Mouse (Mus musculus): ENCODE results near the gene Gpr25. TPM values are rescaled to one million over a fixed set of nuclear protein-coding genes. Genes with fewer than 3 reads are reported as not detected.

Gpr25 gene
- total and polyA plus RNA-seq, 3 experiments = not detected

DNA sequence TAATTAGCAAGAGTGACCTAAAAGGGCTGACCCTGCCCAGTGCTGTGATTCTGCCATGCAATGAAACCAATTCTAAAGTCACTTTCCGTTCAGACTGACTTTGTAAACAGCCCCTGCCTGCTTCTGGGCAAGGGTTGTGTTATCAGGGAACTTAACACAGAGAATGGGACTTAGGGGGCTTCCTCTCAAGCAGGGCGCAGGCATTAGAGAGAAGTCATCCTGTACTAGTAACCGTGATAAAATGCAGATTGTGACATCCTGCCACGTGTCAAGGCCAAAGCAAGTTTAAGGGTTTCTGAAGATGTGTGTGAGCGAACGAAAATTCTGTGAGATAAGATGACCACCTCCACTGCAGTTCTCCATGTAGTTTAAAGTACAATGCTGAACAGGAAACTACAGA is 5.5 kb upstream of the Gpr25 start:
- Histone ChIP-seq H3K27ac (ENCODE audit: control insufficient read depth, low read depth, low read length) (no peak overlapping the region), H3K79me2 (ENCODE audit: control insufficient read depth, insufficient read depth, low read length, poor library complexity) (no peaks in the 10 kb centered on the region), H3K27me3 (ENCODE audit: control insufficient read depth in 1 of 2, insufficient read depth in 2 of 2, low read length in 2 of 2) (no peaks in the 10 kb centered on the region), H3K9ac (ENCODE audit: control insufficient read depth, low read depth, low read length, poor library complexity, severe bottlenecking) (no peak overlapping the region), H3K9me3 (replicated peaks; ENCODE audit: insufficient read depth, low read length) (no peaks in the 10 kb centered on the region), H3K36me3 (ENCODE audit: control insufficient read depth in 1 of 2, insufficient read depth in 2 of 2, low read length in 2 of 2) (peaks cover 0 to 6% of the 10 kb centered on the region in 2 experiments; a peak in 2 of 4 replicates), H3K4me1 (ENCODE audit: control insufficient read depth in 1 of 2, insufficient read depth in 2 of 2, low read length in 2 of 2) (peaks cover 2 to 14% of the 10 kb centered on the region in 2 experiments; a peak in 3 of 4 replicates), H3K4me3 (ENCODE audit: control insufficient read depth in 1 of 2, insufficient read depth in 1 of 2, low read depth in 2 of 2, low read length in 2 of 2) (no peak overlapping the region)
- TF ChIP-seq NELFE (IDR thresholded peaks at IDR 0.05; ENCODE audit: low read depth, low read length) = no peak
- TF ChIP-seq ZMIZ1 (IDR thresholded peaks at IDR 0.05; ENCODE audit: low read depth, low read length) = no peak
- no peak for TF ChIP-seq BHLHE40 (IDR thresholded peaks at IDR 0.05; ENCODE audit: borderline replicate concordance, low read depth, low read length)
- TF ChIP-seq TCF12 (IDR thresholded peaks at IDR 0.05; ENCODE audit: low read depth, low read length) = no peak
- no peak for TF ChIP-seq KAT2A (conservative IDR thresholded peaks at IDR 0.05; ENCODE audit: low read depth, low read length)
- no peak for TF ChIP-seq MYC (IDR thresholded peaks at IDR 0.05; ENCODE audit: low read depth, low read length)
- no peak for TF ChIP-seq MYB (IDR thresholded peaks at IDR 0.05; ENCODE audit: low read depth, low read length)
- TF ChIP-seq CHD2 (IDR thresholded peaks at IDR 0.05; ENCODE audit: low read length) = no peak
- TF ChIP-seq ZC3H11A (IDR thresholded peaks at IDR 0.05; ENCODE audit: low read depth, low read length) = no peak
- no peak for TF ChIP-seq ZKSCAN1 (IDR thresholded peaks at IDR 0.05; ENCODE audit: low read depth, low read length)
- TF ChIP-seq TAL1 (IDR thresholded peaks at IDR 0.05; ENCODE audit: low read length) = no peak
- TF ChIP-seq CHD1 (IDR thresholded peaks at IDR 0.05; ENCODE audit: low read depth, low read length) = no peak
- no peak for TF ChIP-seq MAFK (IDR thresholded peaks at IDR 0.05; ENCODE audit: borderline replicate concordance, low read depth, low read length)
- no peak for TF ChIP-seq CTCF (IDR thresholded peaks at IDR 0.05 in 2 of 3, conservative IDR thresholded peaks at IDR 0.05 in 1 of 3; ENCODE audit: control insufficient read depth in 1 of 3, insufficient read depth in 1 of 3, low read depth in 2 of 3, low read length in 3 of 3, poor library complexity in 1 of 3, severe bottlenecking in 1 of 3)
- TF ChIP-seq HCFC1 (IDR thresholded peaks at IDR 0.05; ENCODE audit: low read depth, low read length) = no peak
- no peak for TF ChIP-seq ELF1 (IDR thresholded peaks at IDR 0.05; ENCODE audit: low read depth, low read length)
- TF ChIP-seq ETS1 (IDR thresholded peaks at IDR 0.05; ENCODE audit: low read depth, low read length) = no peak
- TF ChIP-seq MAX (IDR thresholded peaks at IDR 0.05; ENCODE audit: low read length) = no peak
- no peak for DNase-seq (ENCODE audit: low read depth, low spot score)

DNA sequence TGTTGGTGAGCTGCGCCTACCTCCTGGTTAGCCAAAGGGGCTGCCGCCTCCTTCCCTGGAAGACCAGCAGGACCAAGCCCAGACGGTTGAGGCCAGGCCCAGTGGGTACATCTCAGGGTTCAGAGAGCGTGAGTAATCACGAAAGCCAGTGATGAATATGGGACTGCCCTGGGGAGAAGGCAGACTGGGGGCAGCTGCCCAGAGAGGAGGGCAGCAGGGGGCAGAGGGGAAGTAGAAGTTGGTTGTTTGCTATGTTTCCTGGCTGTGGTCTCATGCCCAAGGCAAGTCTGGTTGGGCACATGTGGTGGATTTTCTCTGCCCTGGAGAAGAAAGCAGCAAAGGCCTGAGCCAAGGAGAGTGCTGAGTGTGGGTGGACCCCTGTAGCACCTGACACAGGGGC is 2.7 kb upstream of the Gpr25 start:
- DNase-seq (ENCODE audit: low read depth, low spot score) = no peak

More for the DNA sequence above, 2.7 kb upstream of the Gpr25 start:
- H3K27ac ChIP-seq (ENCODE audit: control insufficient read depth, low read depth, low read length) = no peak overlapping the region
- H3K79me2 ChIP-seq (ENCODE audit: control insufficient read depth, insufficient read depth, low read length, poor library complexity) = no peaks in the 10 kb centered on the region
- no peak overlapping the region for H3K9ac ChIP-seq (ENCODE audit: control insufficient read depth, low read depth, low read length, poor library complexity, severe bottlenecking)
- TF ChIP-seq JUND (IDR thresholded peaks at IDR 0.05; ENCODE audit: low read depth, low read length) = no peak
- TF ChIP-seq POLR2AphosphoS5 (IDR thresholded peaks at IDR 0.05; ENCODE audit: borderline replicate concordance, low read depth, low read length) = no peak
- no peak for TF ChIP-seq RCOR1 (IDR thresholded peaks at IDR 0.05; ENCODE audit: low read depth, low read length)
- no peak for TF ChIP-seq TAL1 (IDR thresholded peaks at IDR 0.05; ENCODE audit: low read length)
- no peak for TF ChIP-seq GATA1 (IDR thresholded peaks at IDR 0.05; ENCODE audit: low read depth, low read length)
- TF ChIP-seq SIN3A (IDR thresholded peaks at IDR 0.05; ENCODE audit: low read length) = no peak
- TF ChIP-seq E2F4 (IDR thresholded peaks at IDR 0.05; ENCODE audit: borderline replicate concordance, low read depth, low read length) = no peak
- no peak for TF ChIP-seq MAX (IDR thresholded peaks at IDR 0.05; ENCODE audit: low read length)
- TF ChIP-seq ZKSCAN1 (IDR thresholded peaks at IDR 0.05; ENCODE audit: low read depth, low read length) = no peak
- no peak for TF ChIP-seq ZC3H11A (IDR thresholded peaks at IDR 0.05; ENCODE audit: low read depth, low read length)
- TF ChIP-seq MYB (IDR thresholded peaks at IDR 0.05; ENCODE audit: low read depth, low read length) = no peak
- no peak for TF ChIP-seq UBTF (IDR thresholded peaks at IDR 0.05; ENCODE audit: borderline replicate concordance, insufficient read depth, low read depth, low read length)
- TF ChIP-seq ETS1 (IDR thresholded peaks at IDR 0.05; ENCODE audit: low read depth, low read length) = no peak
- no peak for TF ChIP-seq ZMIZ1 (IDR thresholded peaks at IDR 0.05; ENCODE audit: low read depth, low read length)
- TF ChIP-seq CTCF (IDR thresholded peaks at IDR 0.05 in 2 of 3, conservative IDR thresholded peaks at IDR 0.05 in 1 of 3; ENCODE audit: control insufficient read depth in 1 of 3, insufficient read depth in 1 of 3, low read depth in 2 of 3, low read length in 3 of 3, poor library complexity in 1 of 3, severe bottlenecking in 1 of 3) = no peak
- no peak for TF ChIP-seq USF2 (IDR thresholded peaks at IDR 0.05; ENCODE audit: borderline replicate concordance in 1 of 2, insufficient read depth in 1 of 2, low read depth in 1 of 2, low read length in 2 of 2)
- TF ChIP-seq TCF12 (IDR thresholded peaks at IDR 0.05; ENCODE audit: low read depth, low read length) = no peak
- no peak for TF ChIP-seq HCFC1 (IDR thresholded peaks at IDR 0.05; ENCODE audit: low read depth, low read length)
- no peak for TF ChIP-seq POLR2AphosphoS2 (IDR thresholded peaks at IDR 0.05; ENCODE audit: low read length)
- TF ChIP-seq NELFE (IDR thresholded peaks at IDR 0.05; ENCODE audit: low read depth, low read length) = no peak
- peaks cover 0 to 6% of the 10 kb centered on the region in 2 experiments; a peak in 2 of 4 replicates for H3K36me3 ChIP-seq (ENCODE audit: control insufficient read depth in 1 of 2, insufficient read depth in 2 of 2, low read length in 2 of 2)
- H3K4me3 ChIP-seq (ENCODE audit: control insufficient read depth in 1 of 2, insufficient read depth in 1 of 2, low read depth in 2 of 2, low read length in 2 of 2) = no peak overlapping the region
- H3K4me1 ChIP-seq (ENCODE audit: control insufficient read depth in 1 of 2, insufficient read depth in 2 of 2, low read length in 2 of 2) = peaks cover 2 to 14% of the 10 kb centered on the region in 2 experiments; a peak in 3 of 4 replicates
- no peaks in the 10 kb centered on the region for H3K27me3 ChIP-seq (ENCODE audit: control insufficient read depth in 1 of 2, insufficient read depth in 2 of 2, low read length in 2 of 2)
- no peaks in the 10 kb centered on the region for H3K9me3 ChIP-seq (replicated peaks; ENCODE audit: insufficient read depth, low read length)

Measured in MEL (cell line).